Mouse (Mus musculus) brain, embryonic 14.5 days (tissue): Measurements from ENCODE around the gene Zg16.

Experiments
- CTCF ChIP-seq: fragments of 200-500 bp; IDR thresholded peaks from 2 replicates; pipeline ENCODE4 v1.5.1; 2012; ENCODE audit warnings: inconsistent platforms, mild to moderate bottlenecking, moderate library complexity, borderline replicate concordance; ENCODE audit not compliant: insufficient read depth, insufficient read length; ENCODE audit errors: extremely low read depth
- POLR2A ChIP-seq: fragments of 200-500 bp; IDR thresholded peaks from 2 replicates; pipeline ENCODE4 v1.6.1; 2012; ENCODE audit warnings: mild to moderate bottlenecking, inconsistent platforms, borderline replicate concordance; ENCODE audit not compliant: poor library complexity, insufficient read depth, insufficient read length, severe bottlenecking; ENCODE audit errors: extremely low read depth

DNA sequence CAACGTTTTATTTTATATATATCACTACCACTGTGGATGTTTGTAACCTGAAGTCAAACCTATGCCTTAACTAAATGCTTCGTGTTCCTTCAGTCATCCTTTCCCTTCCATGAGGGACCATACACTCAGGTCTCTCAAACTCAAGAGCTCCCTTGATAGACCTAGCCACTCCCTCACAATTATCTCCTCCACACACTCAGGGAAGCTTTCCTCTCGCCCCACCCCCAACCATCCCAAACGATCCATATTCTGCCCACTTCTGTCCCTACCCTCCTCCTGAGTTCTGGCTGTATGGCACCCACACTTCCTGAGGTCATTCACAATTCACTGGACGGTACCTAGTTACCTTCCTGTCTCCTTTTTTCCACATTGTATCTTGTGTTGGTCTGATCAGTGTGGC, 11.4 kb upstream of the Zg16 start:
- TF ChIP-seq CTCF (no peak), POLR2A (no peak)
